Mouse (Mus musculus) cerebellum, postnatal 36 days (tissue): ENCODE data around the gene Fam213a.

Experiments used
- DNase-seq, 2 experiments: peaks; one replicate each; pipeline ENCODE4 v3.0.0; 2021 to 2022; ENCODE audit warnings: mixed read lengths in 2 of 2

Gene Fam213a

DNA sequence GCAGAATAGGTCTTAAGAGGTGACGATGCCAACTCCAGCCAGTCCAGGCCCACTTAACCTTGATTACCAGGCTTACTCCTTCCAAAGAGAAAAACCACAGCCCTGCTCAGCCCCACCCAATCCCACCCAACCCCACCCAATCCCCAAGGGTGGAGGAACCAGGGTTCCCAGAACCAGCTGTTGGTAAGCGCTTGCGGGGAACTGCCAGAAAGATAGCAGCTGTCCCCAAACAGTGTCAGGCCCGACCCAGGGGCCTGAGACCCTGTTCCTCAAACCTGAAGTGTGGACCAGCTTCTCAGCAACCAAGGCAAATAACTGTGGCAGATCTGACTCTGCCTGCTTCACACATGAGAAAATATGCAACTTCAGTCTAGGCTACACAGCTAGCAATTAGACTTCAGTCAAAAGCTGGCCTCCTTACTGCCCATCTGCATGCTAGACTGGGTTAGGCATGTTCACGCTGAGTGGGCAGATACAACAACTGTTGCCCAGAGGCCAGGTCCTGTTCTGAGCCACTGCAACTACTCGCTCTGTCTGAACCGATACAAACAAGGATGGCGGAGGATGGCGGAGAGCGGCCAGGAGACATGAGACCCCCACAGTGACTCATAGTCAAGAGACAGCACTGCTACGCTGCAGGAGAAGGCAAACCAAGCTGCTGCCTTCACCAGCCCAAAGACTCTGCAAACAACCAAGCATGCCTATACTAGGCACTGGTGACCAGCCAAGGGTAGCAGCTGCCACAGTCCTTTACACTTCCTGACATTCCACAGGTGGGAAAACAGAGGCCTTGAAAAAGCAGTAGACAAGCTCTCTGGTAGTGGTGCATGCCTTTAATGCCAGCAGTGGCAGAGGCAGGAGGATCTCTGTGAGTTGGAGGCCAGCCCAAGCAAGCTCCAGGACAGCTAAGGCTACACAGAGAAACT is 51.0 kb downstream of the Fam213a start:
- no peak for DNase-seq

DNA sequence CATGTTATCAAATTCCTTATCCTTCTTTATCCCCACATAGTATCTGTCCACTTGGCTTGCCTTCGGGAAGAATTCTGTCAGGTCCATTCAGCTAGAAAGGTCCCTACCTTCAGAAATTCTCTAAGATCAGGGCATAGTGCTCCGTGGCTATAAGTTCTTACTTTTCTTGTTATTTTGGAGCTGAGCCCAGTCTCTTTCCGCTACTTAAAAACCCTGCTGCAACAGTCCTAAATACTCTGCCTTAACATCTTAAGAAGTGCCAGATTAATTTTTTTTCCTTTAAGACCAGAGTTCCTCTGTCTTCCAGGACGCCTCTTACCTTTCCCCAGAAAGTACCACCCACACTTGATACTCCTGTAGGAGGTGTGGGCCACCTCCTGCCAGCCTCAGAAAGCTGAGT is 53.4 kb downstream of the Fam213a start:
- DNase-seq = no peak

DNA sequence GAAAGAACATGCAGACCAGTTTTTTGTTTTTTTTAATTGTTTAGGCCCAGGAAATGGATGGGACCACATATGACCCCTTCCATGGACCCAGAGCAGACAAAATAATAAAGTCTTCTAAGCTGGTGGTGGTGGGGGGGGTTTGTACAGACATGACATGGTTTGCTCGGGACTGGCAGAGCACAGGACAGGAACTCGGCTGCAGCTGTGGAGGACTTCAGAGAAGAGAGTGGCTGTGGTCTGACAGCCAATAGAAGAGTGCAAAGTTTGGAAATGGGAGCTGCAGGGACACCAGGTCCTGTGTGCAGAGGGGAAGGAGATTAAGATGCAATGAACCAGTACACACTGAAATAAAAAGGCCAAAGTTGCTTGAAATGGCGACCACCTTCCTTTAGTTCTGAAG is 54.0 kb downstream of the Fam213a start:
- DNase-seq = no peak

DNA sequence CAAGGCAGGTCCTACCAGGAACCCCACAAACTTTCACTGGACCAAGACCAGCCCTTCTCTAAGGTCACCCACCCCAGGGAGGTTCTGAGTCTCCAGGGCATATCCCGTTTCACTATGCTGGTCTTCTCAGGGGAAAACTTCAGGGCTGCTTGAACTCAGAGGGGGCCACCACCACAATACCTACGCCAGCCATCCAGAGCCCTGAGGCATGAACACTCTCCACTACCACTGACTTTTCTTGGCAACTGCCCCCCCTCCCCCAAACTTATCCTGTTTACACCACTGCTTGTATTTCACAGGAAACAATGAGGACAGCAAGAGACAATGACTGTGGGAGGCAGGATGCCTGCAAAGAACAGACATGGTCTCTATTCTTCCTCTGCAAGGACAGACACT is 54.6 kb downstream of the Fam213a start:
- no peak for DNase-seq

DNA sequence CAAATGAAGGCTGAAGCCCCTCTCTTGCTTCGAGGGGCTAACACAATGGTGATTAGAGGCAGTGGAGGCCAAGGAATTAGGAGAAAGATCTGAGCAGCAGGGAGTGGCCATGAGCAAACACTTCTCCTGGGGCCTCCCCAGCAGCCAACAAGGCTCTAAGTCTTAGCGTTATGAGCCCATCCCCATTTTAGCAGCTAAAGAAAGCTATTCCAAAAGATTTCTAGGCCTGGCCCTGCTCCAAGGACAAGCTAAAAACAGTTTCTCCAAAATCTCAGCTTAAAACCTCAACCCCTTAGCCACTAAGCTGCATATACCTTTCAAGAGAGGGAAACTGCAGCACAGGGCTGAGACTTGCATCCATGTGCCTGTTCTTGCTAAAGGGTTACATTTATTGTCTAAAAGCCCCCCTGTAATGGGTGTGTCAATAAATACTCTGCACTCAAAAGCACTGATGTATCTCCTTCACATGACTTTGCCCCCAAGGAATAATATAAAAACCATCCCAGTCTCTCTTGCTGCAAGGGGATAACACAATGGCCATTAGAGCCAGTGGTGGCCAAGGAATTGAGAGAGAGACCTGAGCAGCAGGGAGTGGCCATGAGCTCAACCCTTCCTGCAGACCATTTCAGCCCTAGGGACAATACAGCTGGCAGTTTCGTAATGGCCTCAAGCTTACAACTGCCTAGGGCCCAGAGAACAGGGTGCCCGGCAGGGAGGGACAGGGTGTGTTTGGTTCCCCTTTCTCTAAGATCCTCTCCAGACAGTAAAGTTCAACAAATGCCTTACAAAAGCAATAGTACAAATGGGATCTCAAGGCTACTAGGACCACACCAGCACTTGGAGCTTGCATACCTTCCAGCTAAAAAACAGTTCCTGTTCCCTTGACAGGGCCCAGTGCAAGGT is 55.3 kb downstream of the Fam213a start:
- no peak for DNase-seq

DNA sequence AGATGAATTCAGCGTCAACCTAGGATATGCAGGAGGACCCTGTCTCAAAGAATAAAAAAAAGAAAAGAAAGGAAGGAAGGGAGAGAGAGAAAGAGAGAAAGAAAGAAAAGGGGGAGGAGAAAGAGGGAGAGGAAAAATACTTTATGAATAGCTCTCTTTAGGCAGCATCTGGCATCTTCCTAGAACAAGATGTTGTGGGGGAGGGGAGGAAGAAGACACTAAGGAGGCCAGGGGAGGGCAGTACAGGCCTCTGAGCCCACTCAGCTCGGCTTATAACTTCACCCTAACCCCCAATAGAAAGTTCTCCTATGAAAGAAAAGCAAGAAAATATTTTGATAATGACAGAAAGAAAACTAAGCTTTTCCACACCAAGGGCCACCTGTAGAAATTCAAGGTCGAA is 56.0 kb downstream of the Fam213a start:
- DNase-seq = no peak

DNA sequence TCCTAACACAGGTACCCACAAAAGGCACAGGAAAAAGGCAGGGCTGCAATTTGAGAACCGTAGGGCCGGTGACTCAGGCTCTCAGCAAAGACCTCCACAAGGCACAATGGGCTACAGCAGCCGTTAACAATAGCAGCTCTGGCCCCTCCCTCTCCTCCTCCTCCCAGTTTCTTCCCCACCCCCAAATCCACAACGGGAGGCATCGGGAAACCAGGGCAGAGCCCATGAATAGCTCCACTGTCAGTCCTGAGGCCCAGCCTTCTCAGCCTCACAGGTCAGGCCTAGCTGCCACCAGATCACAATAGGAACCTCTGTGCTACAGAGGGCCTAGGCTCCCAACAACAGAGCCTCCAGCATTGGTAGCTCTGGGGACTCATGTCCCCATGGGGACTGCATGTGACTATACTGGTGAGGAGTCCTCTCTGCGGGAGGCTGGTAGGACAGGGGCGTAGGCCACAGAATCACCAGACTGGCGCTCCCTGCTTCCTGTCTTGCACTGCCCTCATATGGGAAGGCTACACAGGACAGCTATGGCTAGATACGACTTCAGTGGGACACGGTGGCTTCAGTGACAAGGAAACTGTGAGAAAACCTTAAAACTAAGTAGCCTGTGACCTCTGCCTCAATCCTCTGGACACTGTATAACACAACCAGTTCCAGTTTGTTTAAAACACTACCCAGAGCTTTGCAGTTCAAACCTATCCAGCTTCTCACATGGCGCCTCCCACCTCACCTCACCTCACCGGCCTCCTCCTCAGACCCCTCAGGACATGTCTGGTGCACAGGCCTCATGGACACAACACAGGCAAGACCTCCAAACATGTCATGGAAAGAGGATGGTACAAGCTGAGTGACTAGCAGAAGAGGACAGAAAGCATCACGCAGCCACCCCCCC is 57.1 kb downstream of the Fam213a start:
- DNase-seq = peak in 1 of 2 experiments; percentile 29

DNA sequence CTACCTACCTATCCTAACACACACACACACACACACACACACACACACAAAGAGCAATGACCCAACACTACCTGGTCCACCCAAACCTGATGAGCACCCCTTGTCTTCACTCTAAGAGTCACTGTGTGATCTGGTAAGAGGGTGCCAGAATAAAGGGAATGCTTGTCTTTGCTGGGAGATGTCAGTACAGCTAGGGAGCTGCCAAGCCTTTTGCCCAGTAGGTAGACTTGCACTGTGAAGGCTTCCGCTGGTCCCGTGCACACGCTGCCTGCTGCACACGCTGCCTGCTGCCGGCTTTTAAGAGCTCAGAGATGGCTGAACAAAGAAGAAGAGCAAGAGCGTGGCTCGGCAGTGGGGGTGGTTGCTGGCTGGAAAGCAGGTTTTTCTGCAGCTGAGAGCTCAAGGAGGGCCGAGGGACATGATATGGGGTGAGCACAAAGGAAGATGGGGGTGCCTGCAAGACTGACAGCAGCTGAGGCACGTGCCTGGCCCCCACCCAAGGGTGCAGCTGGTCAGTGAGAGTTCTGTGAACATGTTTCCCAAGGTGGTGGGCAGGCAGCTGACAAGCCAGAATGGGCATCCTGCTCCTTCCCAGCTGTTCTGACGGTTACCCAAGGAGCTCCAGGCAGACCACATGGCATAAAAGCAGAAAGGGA is 57.9 kb downstream of the Fam213a start:
- DNase-seq = peak; percentile 20 to 46

DNA sequence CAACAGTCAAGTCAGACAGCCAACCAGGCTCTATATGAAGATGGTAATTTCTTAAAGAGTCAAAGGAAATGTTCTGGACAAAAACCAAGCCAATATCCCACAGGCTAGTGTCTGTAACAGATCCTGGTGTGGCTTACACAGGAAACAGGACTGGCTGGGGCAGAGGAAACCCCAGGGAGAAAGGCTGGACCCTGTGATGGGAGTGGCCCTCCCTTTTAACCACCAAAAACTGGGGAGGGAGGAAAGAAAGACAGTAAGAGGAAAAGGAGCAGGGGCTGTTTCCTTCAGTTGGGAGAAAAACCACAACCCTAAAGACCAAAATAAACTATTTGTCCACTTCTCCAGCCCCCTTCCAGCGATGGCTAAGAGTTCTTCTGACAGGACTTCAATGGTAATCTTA is 58.4 kb downstream of the Fam213a start:
- DNase-seq = no peak

DNA sequence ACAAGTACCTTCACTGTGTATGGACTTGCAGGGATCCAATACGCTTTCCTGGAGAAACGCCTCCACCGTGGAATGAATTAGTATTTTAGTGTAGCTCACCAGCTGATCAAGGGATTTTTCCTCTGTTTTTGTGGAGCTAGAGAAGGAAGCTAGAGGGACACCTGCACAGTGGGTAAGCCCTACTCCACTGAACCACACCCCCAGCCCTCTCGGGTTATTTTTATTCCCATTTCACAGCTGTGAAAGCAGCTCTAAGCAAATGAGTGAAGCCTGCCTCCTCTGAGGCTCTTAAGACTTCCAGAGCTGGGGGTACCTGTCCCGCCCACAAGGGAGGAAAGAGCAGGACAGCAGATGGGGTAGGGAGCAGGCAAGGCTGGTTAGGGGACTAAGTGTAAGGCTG is 60.2 kb downstream of the Fam213a start:
- no peak for DNase-seq

DNA sequence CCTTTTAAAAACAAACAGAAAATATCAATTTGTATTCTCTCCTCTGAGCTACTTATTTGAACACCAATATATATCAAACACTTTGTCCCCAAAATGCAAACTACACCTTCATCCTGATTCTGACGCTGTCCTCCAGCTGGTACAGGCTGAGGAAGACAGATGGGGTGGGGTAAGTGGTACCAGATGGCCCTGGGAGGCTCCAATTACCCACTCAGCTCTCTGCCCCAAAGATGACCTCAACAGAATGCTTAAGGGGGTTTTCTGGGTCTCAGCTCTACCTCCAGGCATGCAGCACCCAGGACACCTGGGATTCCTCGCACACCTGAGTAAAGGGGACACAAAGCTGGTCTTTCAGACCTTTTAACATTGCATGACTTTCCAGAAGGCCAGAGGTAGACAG is 60.9 kb downstream of the Fam213a start:
- no peak for DNase-seq

DNA sequence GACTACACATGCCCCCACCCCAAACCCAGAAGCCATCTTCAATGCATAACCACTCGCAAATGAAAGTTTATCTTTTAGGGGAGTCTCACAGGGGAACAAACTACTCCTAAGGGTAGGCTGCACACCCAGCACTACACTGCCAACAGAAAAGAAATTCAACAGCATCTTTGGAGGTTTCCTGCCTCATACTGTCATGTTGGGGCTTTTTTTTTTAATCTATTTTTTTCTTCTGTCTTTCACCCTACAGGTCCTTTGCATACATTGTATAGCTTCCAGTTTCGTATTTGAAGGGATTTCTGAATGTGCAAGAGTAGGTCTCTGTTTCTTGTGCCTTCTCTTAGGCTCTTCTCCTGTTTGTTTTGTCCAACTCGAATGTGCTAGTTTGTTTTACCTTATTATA is 61.3 kb downstream of the Fam213a start:
- DNase-seq = no peak

DNA sequence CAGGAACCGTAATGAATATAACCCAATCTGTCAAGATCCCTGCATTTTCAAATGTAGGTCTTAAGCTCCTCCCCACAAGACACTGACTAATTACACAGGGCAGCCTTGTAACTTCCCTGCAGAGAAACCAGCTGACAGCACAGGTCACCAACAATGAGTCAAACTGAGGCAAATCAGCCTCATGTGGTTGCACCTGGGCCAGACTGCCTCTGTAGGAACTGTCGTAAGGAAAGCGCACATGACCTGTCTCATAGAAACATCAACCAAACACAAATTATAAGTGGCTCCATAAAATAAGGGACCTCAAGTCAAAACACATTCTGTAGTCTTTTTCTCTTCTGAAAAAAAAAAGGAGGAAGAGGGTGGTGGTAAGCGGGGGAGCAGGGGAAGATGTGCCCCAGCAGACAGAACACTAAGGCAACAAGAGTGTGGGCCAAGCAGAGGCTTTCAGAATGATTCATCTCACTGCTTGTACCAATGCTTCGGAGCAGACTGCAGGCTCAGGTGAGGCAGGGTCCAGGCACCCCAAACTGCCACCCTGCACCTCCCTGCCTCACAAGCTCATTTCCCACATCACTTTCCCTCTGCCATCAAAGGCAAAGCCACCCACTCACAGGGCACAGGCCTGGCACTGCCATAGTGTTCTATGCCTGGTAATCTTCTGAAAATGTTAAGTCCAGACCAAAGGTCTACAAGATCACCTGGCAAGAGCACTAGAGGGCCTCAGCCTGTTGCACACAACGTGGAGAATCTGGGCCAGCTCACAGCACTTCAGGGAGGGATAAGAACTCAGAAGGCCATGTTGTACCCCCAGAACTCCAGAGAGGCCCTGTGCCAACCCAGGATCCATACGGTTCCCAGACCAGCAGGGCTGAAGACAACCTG is 63.6 kb downstream of the Fam213a start:
- DNase-seq = no peak

DNA sequence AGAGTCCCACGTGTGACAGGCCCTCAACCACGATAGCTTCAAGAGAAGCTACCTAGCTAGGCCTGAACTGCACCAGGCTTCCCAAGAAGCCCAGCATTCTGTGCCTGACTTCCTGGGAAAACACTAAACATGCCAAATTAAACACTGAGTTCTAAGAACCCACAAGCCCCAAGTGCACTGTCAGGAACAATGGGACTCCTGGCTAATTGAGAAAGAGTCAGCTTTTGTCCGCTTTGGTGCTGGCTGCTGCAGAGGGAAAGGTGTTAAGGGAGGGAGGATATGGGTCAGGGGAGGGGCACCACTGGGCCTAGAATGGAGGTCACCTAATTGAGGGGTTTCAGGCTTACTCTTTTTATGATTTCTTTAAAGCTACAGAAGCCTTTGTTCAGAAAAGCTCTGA is 64.5 kb downstream of the Fam213a start:
- no peak for DNase-seq

DNA sequence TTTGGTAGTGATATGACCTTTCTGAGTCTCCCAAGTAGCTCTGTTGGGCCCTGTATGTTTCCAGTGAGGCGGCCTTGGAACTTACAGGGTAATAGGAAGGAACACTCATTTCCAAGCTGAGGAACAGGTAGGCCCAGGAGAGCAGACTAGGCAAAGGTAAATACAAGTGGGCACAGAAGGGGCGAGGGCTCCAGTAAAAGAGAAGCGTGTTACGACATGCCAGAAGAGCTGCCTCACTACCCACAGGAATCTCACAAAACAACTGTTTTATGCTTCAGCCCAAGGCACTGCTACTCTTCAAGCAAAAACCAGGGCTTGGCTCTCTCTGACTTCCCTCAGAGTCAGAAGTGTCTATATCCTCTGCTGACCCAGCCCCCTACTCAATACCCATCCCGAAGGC is 65.1 kb downstream of the Fam213a start:
- no peak for DNase-seq

DNA sequence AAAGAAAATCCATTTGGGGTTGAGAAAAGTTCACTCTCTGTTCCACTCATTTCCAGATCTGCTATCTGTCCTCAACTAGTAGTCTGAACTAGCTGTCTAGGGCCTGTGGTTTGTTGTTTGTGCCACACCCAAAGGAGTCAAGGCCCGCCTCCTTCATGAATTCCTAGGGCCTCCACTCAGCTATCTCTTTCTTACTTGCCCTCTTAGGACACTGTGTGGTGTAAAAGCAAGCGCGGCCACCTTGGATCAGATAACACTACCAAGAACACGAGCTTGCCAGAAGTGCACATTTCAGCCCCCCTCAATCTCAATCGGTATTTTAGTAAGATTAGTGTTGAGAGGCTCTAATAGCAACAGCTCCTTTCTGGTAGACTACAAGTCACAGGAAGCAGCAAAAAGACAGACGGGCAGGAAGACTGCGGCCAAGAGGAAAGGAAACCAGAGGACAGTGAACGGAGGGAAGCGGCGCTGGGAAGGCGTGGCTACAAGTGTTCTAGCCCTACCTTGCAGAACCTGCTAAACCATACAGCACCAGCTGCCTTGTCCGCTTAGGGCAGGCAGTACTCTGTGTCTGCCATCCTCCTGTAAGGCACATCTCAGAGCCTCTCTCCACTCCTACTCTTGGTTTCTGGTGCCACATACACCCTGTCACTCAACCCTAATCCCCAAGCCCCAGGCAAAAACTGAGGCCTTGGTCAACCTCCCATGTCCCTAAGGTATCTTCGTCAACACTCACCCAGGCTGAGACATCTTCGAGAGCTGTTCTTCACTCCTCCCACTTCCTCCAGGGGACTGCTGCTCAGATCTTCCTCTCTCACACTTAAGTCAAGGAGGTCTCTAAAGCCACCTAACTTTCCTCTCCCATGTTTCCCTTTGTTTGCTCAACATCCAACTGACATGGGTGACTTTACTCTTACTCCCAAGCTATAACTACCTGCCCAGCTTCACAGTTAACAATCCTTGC is 65.9 kb downstream of the Fam213a start:
- DNase-seq = no peak

DNA sequence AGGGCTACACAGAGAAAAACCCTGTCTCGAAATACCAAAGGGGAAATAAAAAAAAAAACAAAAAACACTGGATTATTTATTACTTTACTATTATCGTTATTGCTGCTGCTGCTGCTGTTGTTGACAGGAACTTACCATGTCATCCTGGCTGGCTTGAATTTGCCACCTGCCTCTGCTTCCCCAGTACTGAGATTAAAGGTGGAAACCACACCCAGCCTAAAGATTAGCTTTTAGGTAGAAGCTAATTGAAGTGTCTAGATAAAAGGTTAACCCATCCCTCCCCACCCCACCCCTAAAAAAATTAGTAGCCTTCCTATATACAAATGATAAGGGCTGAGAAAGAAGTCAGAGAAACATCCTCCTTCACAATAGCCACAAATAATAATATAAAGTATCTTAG is 69.8 kb downstream of the Fam213a start:
- DNase-seq = no peak
